Mouse (Mus musculus): ENCODE measurements around the gene Fam181a.

DNA sequence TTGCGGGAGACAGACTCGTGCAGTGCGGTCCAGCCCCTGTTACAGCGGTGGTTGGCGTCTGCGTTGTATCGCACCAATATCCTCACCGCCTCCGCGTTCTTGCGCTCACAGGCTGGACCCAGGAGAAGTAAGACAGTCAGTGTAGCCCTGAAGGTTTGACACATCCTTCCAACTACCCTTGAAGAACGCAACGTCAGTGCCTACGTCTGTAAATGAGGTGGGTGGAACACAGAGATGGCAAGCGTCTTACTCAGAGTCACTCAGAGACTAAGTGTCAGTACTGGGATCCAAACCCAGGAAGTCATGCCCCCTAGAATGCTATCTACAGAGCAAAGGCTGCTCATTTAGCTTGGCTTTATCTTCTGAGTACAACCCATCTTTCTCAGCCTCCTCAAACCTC is 22.7 kb downstream of the Fam181a start:
- TF ChIP-seq CTCF (IDR thresholded peaks at IDR 0.05; ENCODE audit: borderline replicate concordance, extremely low read depth, insufficient read depth, insufficient read length) (no peak), POLR2A (IDR thresholded peaks at IDR 0.05; ENCODE audit: borderline replicate concordance, extremely low read depth, insufficient read depth, insufficient read length, poor library complexity, severe bottlenecking) (no peak)

Data from brain, embryonic 14.5 days (tissue).